Mouse (Mus musculus) megakaryocyte, embryonic 14.5 days (primary cell): ENCODE measurements around the gene Rsph10b. TPM values are rescaled to one million over a fixed set of nuclear protein-coding genes. Genes with fewer than 3 reads are reported as not detected.
"Not testable (repeated sequence)": the region's sequence is repeated elsewhere in the genome, so short reads cannot be mapped to it uniquely, and the experiment has no call there.

Source experiments
- H3K27me3 ChIP-seq: replicated peaks from 2 replicates; pipeline ENCODE3; 2012; ENCODE audit warnings: inconsistent platforms
- H3K36me3 ChIP-seq: replicated peaks from 2 replicates; pipeline ENCODE3; 2012; ENCODE audit warnings: low read length, inconsistent platforms, mixed read lengths
- H3K4me1 ChIP-seq: 2 replicates; pipeline ENCODE4 v1.6.1; 2012; ENCODE audit warnings: inconsistent platforms
- H3K4me3 ChIP-seq: replicated peaks from 2 replicates; pipeline ENCODE3; 2012; ENCODE audit warnings: moderate library complexity, mild to moderate bottlenecking, inconsistent platforms
- H3K9me3 ChIP-seq: 2 replicates; pipeline ENCODE4 v1.6.1; 2012; ENCODE audit warnings: inconsistent platforms
- FLI1 ChIP-seq: IDR thresholded peaks from 2 replicates; pipeline ENCODE4 v1.6.1; 2012; ENCODE audit warnings: low read length, inconsistent platforms, mixed read lengths
- GATA1 ChIP-seq: IDR thresholded peaks from 3 replicates; pipeline ENCODE4 v1.6.1; 2012; ENCODE audit warnings: mixed read lengths, low read length, inconsistent platforms, borderline replicate concordance
- polyA plus RNA-seq: library from polyadenylated mRNA; stranded (reverse); fragments of >175 nt; gene quantifications from 2 replicates; pipeline ENCODE4 v1.2.3, GENCODE M21; 2012; ENCODE audit warnings: low replicate concordance; ENCODE audit not compliant: insufficient read depth

Rsph10b gene
- polyA plus RNA-seq, 1 experiment, result not detected

DNA sequence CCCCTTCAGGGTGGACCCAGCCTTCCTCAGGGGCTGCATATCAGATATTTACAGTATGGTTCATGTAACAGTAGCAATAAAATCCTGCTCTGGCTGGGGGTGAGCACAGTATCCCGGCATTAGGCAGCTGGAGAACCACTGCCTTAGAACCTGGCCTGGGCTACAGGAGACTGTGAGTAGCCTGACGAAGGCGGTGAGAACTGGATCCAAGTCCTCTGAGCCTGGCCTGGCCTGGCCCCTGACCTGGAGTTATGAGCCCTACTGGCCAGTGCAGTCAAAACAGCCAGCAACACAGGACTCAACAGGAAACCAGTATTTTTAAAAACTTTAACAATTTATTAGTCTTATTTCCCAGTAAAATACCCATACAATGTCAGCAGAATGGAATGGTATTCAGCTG is 54.8 kb downstream of the Rsph10b start:
- TF ChIP-seq FLI1 (no peak), GATA1 (no peak)
- Histone ChIP-seq H3K9me3 (no peaks in the 10 kb centered on the region), H3K4me1 (no peaks in the 10 kb centered on the region), H3K4me3 (no peak overlapping the region), H3K36me3 (peaks cover 97% of the 10 kb centered on the region), H3K27me3 (no peaks in the 10 kb centered on the region)

GRCm38 (mm10) chr5:143989046-143989445 is 56.2 kb downstream of the Rsph10b start:
- H3K9me3 ChIP-seq, result no peaks in the 10 kb centered on the region
- H3K4me1 ChIP-seq, result peaks cover under 1% of the 10 kb centered on the region; the same call in 1 of the 2 replicates
- peaks cover 100% of the 10 kb centered on the region for H3K36me3 ChIP-seq
- no peaks in the 10 kb centered on the region for H3K27me3 ChIP-seq
- TF ChIP-seq GATA1 (no peak), FLI1 (no peak)
- H3K4me3 ChIP-seq, result no peak overlapping the region

- peaks cover 9% of the 10 kb centered on the region for H3K4me1 ChIP-seq
- TF ChIP-seq FLI1 (no peak), GATA1 (no peak)
- no peaks in the 10 kb centered on the region for H3K27me3 ChIP-seq
- peaks cover 100% of the 10 kb centered on the region for H3K36me3 ChIP-seq
- no peak overlapping the region for H3K4me3 ChIP-seq
- H3K9me3 ChIP-seq, result no peaks in the 10 kb centered on the region
Observed at GRCm38 (mm10) chr5:143990086-143990485, 57.3 kb downstream of the Rsph10b start.

DNA sequence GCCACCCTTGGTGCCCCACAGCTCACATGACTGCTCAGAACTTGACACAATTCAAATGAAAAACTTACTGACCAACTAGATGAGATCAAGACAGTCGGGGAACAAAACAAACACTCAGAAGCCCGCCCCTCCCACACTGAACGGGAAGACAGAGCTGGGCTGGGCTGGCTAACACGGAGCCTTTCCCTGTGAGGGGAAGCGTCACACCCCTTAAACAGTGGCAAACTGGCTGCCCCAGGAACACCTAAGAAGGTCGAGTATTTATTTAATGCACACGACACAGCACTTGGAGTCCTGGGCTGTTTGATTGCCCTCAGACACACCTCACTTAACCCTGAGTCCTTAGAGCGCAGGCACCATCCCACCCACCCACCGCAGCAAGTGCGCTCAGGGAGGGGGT is 59.8 kb downstream of the Rsph10b start:
- TF ChIP-seq GATA1 (no peak), FLI1 (no peak)
- H3K4me1 ChIP-seq, result peaks cover 10% of the 10 kb centered on the region
- no peaks in the 10 kb centered on the region for H3K9me3 ChIP-seq
- no peak overlapping the region for H3K4me3 ChIP-seq
- no peaks in the 10 kb centered on the region for H3K27me3 ChIP-seq
- H3K36me3 ChIP-seq, result peaks cover 100% of the 10 kb centered on the region

- peaks cover 100% of the 10 kb centered on the region for H3K36me3 ChIP-seq
- TF ChIP-seq FLI1, result no peak
- no peak for TF ChIP-seq GATA1
- H3K4me3 ChIP-seq, result no peak overlapping the region
- no peaks in the 10 kb centered on the region for H3K9me3 ChIP-seq
- H3K4me1 ChIP-seq, result peaks cover 10% of the 10 kb centered on the region
- H3K27me3 ChIP-seq, result no peaks in the 10 kb centered on the region
Observed at GRCm38 (mm10) chr5:143993260-143993659, 60.4 kb downstream of the Rsph10b start.

DNA sequence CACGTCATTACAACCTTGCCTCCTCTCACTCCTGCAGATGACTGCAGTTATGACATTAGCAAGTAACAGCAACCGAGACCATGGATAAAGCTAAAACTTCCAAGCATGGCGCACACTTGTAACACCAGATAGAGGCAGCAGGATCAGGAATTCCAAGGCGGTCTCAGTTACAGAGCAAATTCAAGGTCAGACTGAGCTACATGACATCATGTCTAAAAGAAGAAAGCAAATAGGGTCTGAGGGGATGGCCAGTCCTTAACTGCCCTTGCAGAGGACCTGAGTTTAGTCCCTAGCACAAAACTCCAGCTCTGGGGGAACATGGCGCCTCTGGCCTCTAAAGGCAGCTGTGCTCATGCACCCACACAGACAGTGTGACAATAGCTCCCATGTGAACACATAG is 61.0 kb downstream of the Rsph10b start:
- Histone ChIP-seq H3K4me1 (peaks cover 10% of the 10 kb centered on the region), H3K4me3 (no peak overlapping the region), H3K36me3 (peaks cover 100% of the 10 kb centered on the region), H3K27me3 (no peaks in the 10 kb centered on the region), H3K9me3 (no peaks in the 10 kb centered on the region)
- no peak for TF ChIP-seq GATA1

DNA sequence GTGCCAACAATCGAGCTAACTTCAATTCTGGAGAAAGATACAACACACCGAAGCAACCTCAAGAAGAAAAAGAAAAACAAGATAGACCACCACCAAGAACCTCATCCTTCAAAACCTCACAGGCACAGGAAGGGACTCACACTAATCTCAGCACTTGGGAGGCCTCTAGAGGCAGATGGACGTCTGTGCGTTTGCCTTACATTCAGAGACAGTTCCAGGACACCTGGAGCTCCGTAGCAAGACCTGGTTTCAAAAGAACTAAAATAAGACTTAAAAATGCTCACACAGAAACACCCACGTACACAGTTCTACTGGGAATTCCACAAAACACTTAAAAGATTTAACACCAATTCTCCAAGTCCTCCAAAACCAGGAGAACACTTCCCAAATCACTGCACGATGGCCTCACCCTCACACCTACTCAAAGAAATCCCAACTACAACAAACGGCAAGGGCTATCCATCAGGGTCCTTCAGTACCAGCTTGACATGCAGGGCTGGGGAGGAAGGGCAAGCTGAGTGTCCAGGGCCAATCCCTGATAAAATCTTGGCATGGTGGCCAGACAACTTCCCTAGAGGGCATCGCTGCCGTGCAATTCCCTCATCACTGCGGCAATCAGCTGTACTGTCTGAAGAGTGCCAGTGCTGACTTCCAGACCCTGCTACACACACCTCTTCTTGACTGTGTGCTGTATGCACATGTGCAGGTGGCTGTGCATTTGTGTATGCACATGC is 62.0 kb downstream of the Rsph10b start:
- Histone ChIP-seq H3K27me3 (no peaks in the 10 kb centered on the region), H3K4me1 (peaks cover 10% of the 10 kb centered on the region), H3K9me3 (no peaks in the 10 kb centered on the region), H3K36me3 (peaks cover 100% of the 10 kb centered on the region), H3K4me3 (no peak overlapping the region)
- TF ChIP-seq FLI1, result no peak

- Histone ChIP-seq H3K4me1 (peaks cover 9% of the 10 kb centered on the region), H3K9me3 (no peaks in the 10 kb centered on the region), H3K4me3 (no peak overlapping the region), H3K27me3 (no peaks in the 10 kb centered on the region), H3K36me3 (peaks cover 98% of the 10 kb centered on the region)
- TF ChIP-seq FLI1 (no peak), GATA1 (no peak)
Observed at GRCm38 (mm10) chr5:143999409-143999808, 66.6 kb downstream of the Rsph10b start.

GRCm38 (mm10) chr5:144002461-144003192 is 69.8 kb downstream of the Rsph10b start:
- Histone ChIP-seq H3K36me3 (peaks cover 90% of the 10 kb centered on the region), H3K27me3 (no peaks in the 10 kb centered on the region), H3K9me3 (no peaks in the 10 kb centered on the region), H3K4me1 (0 out of 2 replicates have a peak, but pooled peaks cover 3% of the 10 kb centered on the region), H3K4me3 (no peak overlapping the region)
- TF ChIP-seq FLI1 (no peak), GATA1 (no peak)

GRCm38 (mm10) chr5:144013366-144014134 is 80.7 kb downstream of the Rsph10b start:
- H3K4me1 ChIP-seq, result peaks cover 12% of the 10 kb centered on the region
- peak overlapping the region; percentile 95 for H3K4me3 ChIP-seq
- peaks cover 43% of the 10 kb centered on the region for H3K36me3 ChIP-seq
- H3K9me3 ChIP-seq, H3K27me3 ChIP-seq: not testable (repeated sequence)
